Mouse (Mus musculus) lung, postnatal 0 days (tissue): ENCODE data around the gene Thsd1. TPM values are rescaled to one million over a fixed set of nuclear protein-coding genes. Genes with fewer than 3 reads are reported as not detected.

ENCODE experiments used
- ATAC-seq: fragments of 200-750 bp; cut with Nextera tagmentation; 2 replicates; pipeline ENCODE4 v1.8.0; 2017; ENCODE audit warnings: moderate library complexity
- DNase-seq: peaks from one replicate; pipeline ENCODE4 v3.0.0-alpha.2; 2016; ENCODE audit warnings: low spot score
- H3K27ac ChIP-seq: fragments of 300-500 bp; sonication (generic); 2 replicates; pipeline ENCODE4 v1.5.1; 2014; ENCODE audit warnings: antibody characterized with exemption, mild to moderate bottlenecking, low read length, mixed read lengths
- H3K27me3 ChIP-seq: fragments of 300-500 bp; sonication (generic); replicated peaks from 2 replicates; pipeline ENCODE4 v1.6.1; 2014; ENCODE audit warnings: low read length, mixed read lengths; ENCODE audit not compliant: insufficient read depth
- H3K36me3 ChIP-seq: fragments of 300-500 bp; sonication (generic); 2 replicates; pipeline ENCODE4 v1.6.1; 2014; ENCODE audit warnings: low read length, mixed read lengths; ENCODE audit not compliant: insufficient read depth
- H3K4me1 ChIP-seq: fragments of 300-500 bp; sonication (generic); 2 replicates; pipeline ENCODE4 v1.6.1; 2014; ENCODE audit warnings: antibody characterized with exemption, low read depth, low read length, mixed read lengths; ENCODE audit not compliant: insufficient read depth
- H3K4me2 ChIP-seq: fragments of 300-500 bp; sonication (generic); replicated peaks from 2 replicates; pipeline ENCODE4 v1.6.1; 2014; ENCODE audit warnings: low read depth, mild to moderate bottlenecking, low read length, moderate library complexity, mixed read lengths
- H3K4me3 ChIP-seq: fragments of 300-500 bp; sonication (generic); 2 replicates; pipeline ENCODE4 v1.5.1; 2014; ENCODE audit warnings: low read depth, low read length
- H3K9ac ChIP-seq: fragments of 300-500 bp; sonication (generic); replicated peaks from 2 replicates; pipeline ENCODE4 v1.6.1; 2014; ENCODE audit warnings: low read depth, mild to moderate bottlenecking
- H3K9me3 ChIP-seq: fragments of 300-500 bp; sonication (generic); 2 replicates; pipeline ENCODE4 v1.6.1; 2016; ENCODE audit warnings: low read length, mixed read lengths
- CTCF ChIP-seq: IDR thresholded peaks from 2 replicates; pipeline ENCODE4 v1.5.1; 2016; ENCODE audit warnings: antibody characterized with exemption, mild to moderate bottlenecking
- EP300 ChIP-seq: IDR thresholded peaks from 2 replicates; pipeline ENCODE4 v1.6.1; 2016; ENCODE audit warnings: antibody characterized with exemption, mild to moderate bottlenecking, control low read depth
- WGBS: fragments of 180-500 bp; shearing (Covaris S2); extraction: QIAGEN DNeasy Blood & Tissue Kit; methylation state at CpG from one replicate; pipeline ENCODE4 v1.1.7; 2014; 5-methylcytosine and 5-hydroxymethylcytosine counted together
- polyA plus RNA-seq: library from polyadenylated mRNA; unstranded; fragments of >200 nt; fragmentation: Nextera tagmentation; extraction: Ambion mirVana; gene quantifications from 2 replicates; pipeline ENCODE4 v1.2.1, GENCODE M21; 2015

The Thsd1 gene
- polyA plus RNA-seq, 1 experiment from 2014 or later: 32.0 TPM

DNA sequence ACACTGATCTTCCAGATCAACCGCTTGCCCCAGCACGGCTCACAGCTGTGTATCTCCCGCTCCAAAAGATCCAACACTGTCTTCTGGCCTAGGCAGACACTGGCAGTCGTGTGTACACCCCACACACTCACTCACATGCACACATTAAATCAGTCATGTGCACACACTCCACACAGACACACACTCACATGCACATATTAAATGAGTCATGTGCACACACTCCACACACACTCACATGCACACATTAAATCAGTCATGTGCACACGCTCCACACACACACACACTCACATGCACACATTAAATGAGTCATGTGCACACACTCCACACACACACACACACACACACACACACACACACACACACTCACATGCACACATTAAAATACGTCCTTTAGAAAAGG is 29.2 kb upstream of the Thsd1 start:
- DNase-seq (no peak), ATAC-seq (no peak)
- H3K9me3 ChIP-seq: no peaks in the 10 kb centered on the region
- peaks cover 6% of the 10 kb centered on the region; the same call in 1 of the 2 replicates for H3K4me1 ChIP-seq
- 88% methylated on average over 6 of the region's 6 CpGs for WGBS
- TF ChIP-seq CTCF (no peak), EP300 (no peak)
- H3K4me2 ChIP-seq: no peak overlapping the region
- no peaks in the 10 kb centered on the region for H3K27me3 ChIP-seq
- no peak overlapping the region for H3K9ac ChIP-seq
- H3K4me3 ChIP-seq: no peak overlapping the region
- H3K36me3 ChIP-seq: peaks cover 11% of the 10 kb centered on the region; the same call in 1 of the 2 replicates
- H3K27ac ChIP-seq: no peak overlapping the region

- H3K9me3 ChIP-seq: no peaks in the 10 kb centered on the region
- H3K9ac ChIP-seq: no peak overlapping the region
- H3K36me3 ChIP-seq: peaks cover 19% of the 10 kb centered on the region; the same call in 1 of the 2 replicates
- WGBS: 96% methylated on average over 8 of the region's 8 CpGs
- no peak overlapping the region for H3K27ac ChIP-seq
- no peaks in the 10 kb centered on the region for H3K27me3 ChIP-seq
- ATAC-seq (no peak), DNase-seq (no peak)
- peaks cover 3% of the 10 kb centered on the region; the same call in 1 of the 2 replicates for H3K4me1 ChIP-seq
- peak; percentile 29 for TF ChIP-seq CTCF
- no peak for TF ChIP-seq EP300
- no peak overlapping the region for H3K4me3 ChIP-seq
- no peak overlapping the region for H3K4me2 ChIP-seq
Measured at GRCm38 (mm10) chr8:22199481-22199880, 27.6 kb upstream of the Thsd1 start.

DNA sequence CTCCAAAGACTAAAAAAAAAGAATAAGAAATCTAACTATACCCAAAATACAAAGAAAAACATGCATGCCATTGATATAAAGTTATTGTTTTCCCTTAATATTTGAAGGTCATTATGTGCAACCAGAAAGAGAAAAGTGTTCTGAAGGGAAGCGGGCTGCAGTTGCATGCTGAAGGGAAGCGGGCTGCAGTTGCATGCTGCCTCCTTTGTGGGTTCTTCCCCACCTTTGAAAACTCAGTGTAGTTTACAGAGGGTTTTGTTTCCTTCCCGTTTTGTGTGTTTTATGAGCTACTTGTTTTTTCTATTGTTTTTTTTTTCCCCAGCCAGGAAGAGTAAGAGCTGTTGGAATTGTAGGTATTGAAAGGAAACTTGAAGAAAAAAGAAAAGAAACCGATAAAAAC is 19.6 kb upstream of the Thsd1 start:
- Histone ChIP-seq H3K4me2 (no peak overlapping the region), H3K9me3 (no peaks in the 10 kb centered on the region), H3K27ac (no peak overlapping the region; the same call in 1 of the 2 replicates), H3K9ac (no peak overlapping the region), H3K27me3 (no peaks in the 10 kb centered on the region), H3K4me3 (no peak overlapping the region), H3K4me1 (no peaks in the 10 kb centered on the region), H3K36me3 (peaks cover 15% of the 10 kb centered on the region; the same call in 1 of the 2 replicates)
- 56% methylated on average over 4 of the region's 4 CpGs for WGBS
- TF ChIP-seq CTCF (no peak), EP300 (no peak)
- DNase-seq: no peak
- ATAC-seq: no peak

DNA sequence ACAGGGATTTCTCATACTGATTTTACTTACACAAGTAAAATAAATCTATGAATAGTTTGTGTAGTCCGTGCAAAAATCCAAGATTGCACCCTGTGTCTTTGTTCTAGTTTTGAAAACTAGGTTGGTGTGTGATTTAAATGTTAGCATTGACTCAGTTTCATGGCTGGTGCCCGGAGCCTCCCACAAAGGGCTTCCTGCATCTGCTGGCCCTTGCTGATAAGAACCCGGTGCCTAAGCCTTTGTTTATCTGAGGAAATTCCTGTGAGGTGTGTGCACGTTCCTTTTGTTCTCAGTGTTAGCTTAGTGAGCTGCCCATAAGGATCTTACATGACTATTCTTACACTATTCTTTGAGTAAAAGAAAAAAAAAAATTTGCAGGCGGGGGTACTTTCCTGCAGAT is 18.1 kb upstream of the Thsd1 start:
- Histone ChIP-seq H3K27ac (0 out of 2 replicates have a peak overlapping the region, but pooled peaks have one; percentile 43), H3K4me3 (no peak overlapping the region), H3K9me3 (no peaks in the 10 kb centered on the region), H3K9ac (no peak overlapping the region), H3K4me1 (no peaks in the 10 kb centered on the region), H3K4me2 (no peak overlapping the region), H3K27me3 (no peaks in the 10 kb centered on the region), H3K36me3 (peaks cover 8% of the 10 kb centered on the region; the same call in 1 of the 2 replicates)
- peak; percentile 92 for ATAC-seq
- 14% methylated on average over 5 of the region's 5 CpGs for WGBS
- TF ChIP-seq EP300 (peak; percentile 97), CTCF (no peak)
- DNase-seq: peak; percentile 77

DNA sequence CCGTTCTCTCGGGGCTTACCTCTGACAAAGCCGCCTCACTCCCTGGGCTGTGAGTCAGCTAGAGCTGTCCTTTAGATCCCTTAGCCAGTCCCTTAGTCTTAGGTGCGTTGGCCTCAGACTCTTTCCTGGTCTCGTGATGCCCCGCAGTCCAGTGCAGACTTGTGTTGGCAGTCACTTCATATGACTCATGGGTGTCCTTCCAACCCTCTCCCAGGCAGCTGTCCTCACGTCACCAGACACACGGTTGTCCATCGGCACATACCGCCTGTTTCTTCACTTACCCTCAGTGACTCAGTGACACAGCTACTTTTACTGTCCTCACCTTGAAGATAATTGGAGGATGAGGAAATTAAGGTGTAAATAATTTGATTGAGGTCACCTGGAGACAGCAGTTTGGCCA is 12.3 kb upstream of the Thsd1 start:
- Histone ChIP-seq H3K36me3 (peaks cover 42% of the 10 kb centered on the region), H3K4me3 (no peak overlapping the region), H3K9me3 (no peaks in the 10 kb centered on the region), H3K27me3 (no peaks in the 10 kb centered on the region), H3K27ac (no peak overlapping the region), H3K9ac (no peak overlapping the region), H3K4me1 (no peaks in the 10 kb centered on the region), H3K4me2 (no peak overlapping the region)
- 88% methylated on average over 10 of the region's 10 CpGs for WGBS
- no peak for TF ChIP-seq CTCF
- no peak for TF ChIP-seq EP300
- DNase-seq (no peak), ATAC-seq (no peak)

- Histone ChIP-seq H3K4me1 (no peaks in the 10 kb centered on the region; the same call in 1 of the 2 replicates), H3K4me2 (peak overlapping the region; percentile 67; the same call in 1 of the 2 replicates), H3K9me3 (no peaks in the 10 kb centered on the region), H3K27ac (peak overlapping the region; percentile 32; the same call in 1 of the 2 replicates), H3K36me3 (no peaks in the 10 kb centered on the region), H3K4me3 (no peak overlapping the region), H3K9ac (no peak overlapping the region), H3K27me3 (no peaks in the 10 kb centered on the region)
- 33% methylated on average over 8 of the region's 8 CpGs for WGBS
- TF ChIP-seq EP300: no peak
- TF ChIP-seq CTCF: no peak
- ATAC-seq: peak; percentile 66
- DNase-seq: peak; percentile 72
Measured at GRCm38 (mm10) chr8:22226361-22226760, 752 bp upstream of the Thsd1 start.
